Mouse (Mus musculus): ENCODE data around the gene Cabin1. TPM values are rescaled to one million over a fixed set of nuclear protein-coding genes. Genes with fewer than 3 reads are reported as not detected.

Gene Cabin1
- polyA plus RNA-seq, 1 experiment from 2014 or later = 50.0 TPM

- WGBS = 97% methylated on average over 2 of the region's 2 CpGs
- H3K27me3 ChIP-seq (ENCODE audit: insufficient read depth, low read length) = no peaks in the 10 kb centered on the region
- ATAC-seq (ENCODE audit: insufficient read depth) (no peak), DNase-seq (no peak)
- no peak for TF ChIP-seq CTCF (IDR thresholded peaks at IDR 0.05; ENCODE audit: low read depth)
- H3K9ac ChIP-seq = no peak overlapping the region
- H3K4me3 ChIP-seq (ENCODE audit: low read depth, low read length) = no peak overlapping the region
- H3K4me2 ChIP-seq = no peak overlapping the region
- no peaks in the 10 kb centered on the region for H3K9me3 ChIP-seq (ENCODE audit: low read depth, low read length)
- H3K4me1 ChIP-seq (ENCODE audit: insufficient read depth) = no peaks in the 10 kb centered on the region
- no peak overlapping the region for H3K27ac ChIP-seq (ENCODE audit: low read depth)
- H3K36me3 ChIP-seq (ENCODE audit: insufficient read depth) = peaks cover 54% of the 10 kb centered on the region
These were observed 75.5 kb downstream of the Cabin1 start for GRCm38 (mm10) chr10:75688598-75688997.

- no peak for TF ChIP-seq CTCF (IDR thresholded peaks at IDR 0.05; ENCODE audit: low read depth)
- Histone ChIP-seq H3K27me3 (ENCODE audit: insufficient read depth, low read length) (no peaks in the 10 kb centered on the region), H3K9ac (no peak overlapping the region), H3K36me3 (ENCODE audit: insufficient read depth) (peaks cover 57% of the 10 kb centered on the region), H3K9me3 (ENCODE audit: low read depth, low read length) (no peaks in the 10 kb centered on the region), H3K4me3 (ENCODE audit: low read depth, low read length) (no peak overlapping the region), H3K27ac (ENCODE audit: low read depth) (no peak overlapping the region), H3K4me1 (ENCODE audit: insufficient read depth) (no peaks in the 10 kb centered on the region), H3K4me2 (no peak overlapping the region)
- DNase-seq (no peak), ATAC-seq (ENCODE audit: insufficient read depth) (no peak)
- WGBS = 70% methylated on average over 4 of the region's 4 CpGs
These were observed 77.4 kb downstream of the Cabin1 start for GRCm38 (mm10) chr10:75686724-75687123.

GRCm38 (mm10) chr10:75684035-75685004 lies 79.8 kb downstream of the Cabin1 start:
- H3K4me3 ChIP-seq (ENCODE audit: low read depth, low read length) = no peak overlapping the region
- H3K27me3 ChIP-seq (ENCODE audit: insufficient read depth, low read length) = no peaks in the 10 kb centered on the region
- H3K36me3 ChIP-seq (ENCODE audit: insufficient read depth) = peaks cover 57% of the 10 kb centered on the region
- H3K27ac ChIP-seq (ENCODE audit: low read depth) = no peak overlapping the region
- WGBS = 52% methylated on average over 12 of the region's 12 CpGs
- peak; percentile 38 for DNase-seq
- no peak overlapping the region for H3K4me2 ChIP-seq
- no peaks in the 10 kb centered on the region for H3K4me1 ChIP-seq (ENCODE audit: insufficient read depth)
- no peak overlapping the region for H3K9ac ChIP-seq
- ATAC-seq (ENCODE audit: insufficient read depth) = no peak
- no peaks in the 10 kb centered on the region for H3K9me3 ChIP-seq (ENCODE audit: low read depth, low read length)
- TF ChIP-seq CTCF (IDR thresholded peaks at IDR 0.05; ENCODE audit: low read depth) = no peak

DNA sequence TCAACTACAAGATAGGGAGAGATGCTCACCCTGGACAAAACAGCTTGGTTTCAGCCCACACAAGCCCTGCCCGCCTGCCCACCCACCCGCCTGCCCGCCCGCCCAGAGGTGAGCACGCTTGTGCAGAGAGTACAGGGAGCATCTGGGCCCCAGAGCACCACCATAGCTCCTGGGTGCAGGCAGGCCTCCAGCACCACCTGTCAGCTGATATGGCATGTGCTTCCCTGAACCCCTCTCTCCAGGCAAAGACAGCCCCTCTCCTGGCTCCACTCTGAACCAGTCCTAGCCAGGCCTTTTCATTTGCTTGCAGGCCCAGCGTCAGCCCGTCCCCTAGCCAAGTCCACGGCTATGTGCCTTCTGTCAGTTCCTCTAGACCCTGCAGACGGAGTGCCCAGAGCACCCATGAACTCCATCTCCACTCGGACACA lies 83.6 kb downstream of the Cabin1 start:
- TF ChIP-seq CTCF (IDR thresholded peaks at IDR 0.05; ENCODE audit: low read depth) = no peak
- WGBS = 91% methylated on average over 10 of the region's 10 CpGs

DNA sequence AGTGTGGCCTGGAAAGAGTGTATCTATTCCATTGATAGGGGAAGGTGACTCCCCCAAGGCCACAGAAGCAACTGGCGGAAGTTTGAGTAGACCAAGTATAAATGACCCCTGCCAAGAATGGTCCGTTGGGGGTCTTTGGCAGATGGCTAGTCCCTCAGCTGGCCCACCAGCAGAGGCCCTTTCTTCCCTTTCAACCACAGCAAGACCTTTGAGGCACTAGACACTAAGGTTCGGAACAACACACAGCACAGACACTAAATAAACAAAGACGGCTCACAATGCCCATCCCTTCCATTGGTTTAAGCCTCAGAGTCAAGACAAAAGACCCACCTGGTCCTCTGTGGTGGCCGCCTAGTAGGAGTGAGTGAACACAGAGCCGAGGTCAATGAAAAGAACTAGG lies 84.9 kb downstream of the Cabin1 start:
- H3K36me3 ChIP-seq (ENCODE audit: insufficient read depth) = peaks cover 45% of the 10 kb centered on the region
- no peak overlapping the region for H3K27ac ChIP-seq (ENCODE audit: low read depth)
- no peak overlapping the region for H3K4me3 ChIP-seq (ENCODE audit: low read depth, low read length)
- peaks cover 11% of the 10 kb centered on the region for H3K4me1 ChIP-seq (ENCODE audit: insufficient read depth)
- no peak for TF ChIP-seq CTCF (IDR thresholded peaks at IDR 0.05; ENCODE audit: low read depth)
- DNase-seq (no peak), ATAC-seq (ENCODE audit: insufficient read depth) (no peak)
- no peaks in the 10 kb centered on the region for H3K27me3 ChIP-seq (ENCODE audit: insufficient read depth, low read length)
- no peak overlapping the region for H3K4me2 ChIP-seq
- H3K9ac ChIP-seq = no peak overlapping the region
- H3K9me3 ChIP-seq (ENCODE audit: low read depth, low read length) = no peaks in the 10 kb centered on the region
- 83% methylated on average over 6 of the region's 6 CpGs for WGBS

More for the DNA sequence above, 83.6 kb downstream of the Cabin1 start:
- no peak overlapping the region for H3K9ac ChIP-seq
- H3K27ac ChIP-seq (ENCODE audit: low read depth) = no peak overlapping the region
- no peak overlapping the region for H3K4me3 ChIP-seq (ENCODE audit: low read depth, low read length)
- no peak for ATAC-seq (ENCODE audit: insufficient read depth)
- H3K27me3 ChIP-seq (ENCODE audit: insufficient read depth, low read length) = no peaks in the 10 kb centered on the region
- DNase-seq = no peak
- H3K36me3 ChIP-seq (ENCODE audit: insufficient read depth) = peaks cover 45% of the 10 kb centered on the region
- no peaks in the 10 kb centered on the region for H3K9me3 ChIP-seq (ENCODE audit: low read depth, low read length)
- peaks cover 11% of the 10 kb centered on the region for H3K4me1 ChIP-seq (ENCODE audit: insufficient read depth)
- no peak overlapping the region for H3K4me2 ChIP-seq

GRCm38 (mm10) chr10:75677989-75678388 lies 86.2 kb downstream of the Cabin1 start:
- 74% methylated on average over 5 of the region's 5 CpGs for WGBS
- no peak overlapping the region for H3K9ac ChIP-seq
- peaks cover 35% of the 10 kb centered on the region for H3K36me3 ChIP-seq (ENCODE audit: insufficient read depth)
- H3K4me2 ChIP-seq = no peak overlapping the region
- ATAC-seq (ENCODE audit: insufficient read depth) (no peak), DNase-seq (no peak)
- TF ChIP-seq CTCF (IDR thresholded peaks at IDR 0.05; ENCODE audit: low read depth) = no peak
- no peaks in the 10 kb centered on the region for H3K9me3 ChIP-seq (ENCODE audit: low read depth, low read length)
- no peak overlapping the region for H3K27ac ChIP-seq (ENCODE audit: low read depth)
- H3K4me1 ChIP-seq (ENCODE audit: insufficient read depth) = peaks cover 11% of the 10 kb centered on the region
- H3K4me3 ChIP-seq (ENCODE audit: low read depth, low read length) = no peak overlapping the region
- no peaks in the 10 kb centered on the region for H3K27me3 ChIP-seq (ENCODE audit: insufficient read depth, low read length)

GRCm38 (mm10) chr10:75677571-75677970 lies 86.6 kb downstream of the Cabin1 start:
- Histone ChIP-seq H3K9me3 (ENCODE audit: low read depth, low read length) (no peaks in the 10 kb centered on the region), H3K4me2 (no peak overlapping the region), H3K27ac (ENCODE audit: low read depth) (peak overlapping the region; percentile 44), H3K9ac (no peak overlapping the region), H3K36me3 (ENCODE audit: insufficient read depth) (peaks cover 31% of the 10 kb centered on the region), H3K27me3 (ENCODE audit: insufficient read depth, low read length) (no peaks in the 10 kb centered on the region), H3K4me3 (ENCODE audit: low read depth, low read length) (no peak overlapping the region), H3K4me1 (ENCODE audit: insufficient read depth) (peaks cover 11% of the 10 kb centered on the region)
- ATAC-seq (ENCODE audit: insufficient read depth) (no peak), DNase-seq (no peak)
- no peak for TF ChIP-seq CTCF (IDR thresholded peaks at IDR 0.05; ENCODE audit: low read depth)
- 55% methylated on average over 2 of the region's 2 CpGs for WGBS
